Mouse (Mus musculus): ENCODE measurements at regions not wholly inside any gene's neighbourhood (a gene's known extent, or its start where the extent isn't known, plus 50 kb on each side); places are given as distances from the start of the nearest gene placed in this dataset.

GRCm38 (mm10) chr7:123059718-123060337 lies 63.9 kb upstream of the Tnrc6a start:
- Histone ChIP-seq H3K9me3 (ENCODE audit: control insufficient read depth, low read length) (no peaks in the 10 kb centered on the region; the same call in 1 of the 2 replicates), H3K4me1 (ENCODE audit: control insufficient read depth, insufficient read depth, low read length) (peaks cover 10% of the 10 kb centered on the region), H3K4me2 (no peak overlapping the region), H3K9ac (ENCODE audit: low read length) (no peak overlapping the region), H3K27me3 (ENCODE audit: control insufficient read depth, insufficient read depth, low read length) (no peaks in the 10 kb centered on the region), H3K36me3 (ENCODE audit: control insufficient read depth, insufficient read depth, low read length) (no peaks in the 10 kb centered on the region), H3K4me3 (ENCODE audit: low read depth, low read length) (no peak overlapping the region), H3K27ac (ENCODE audit: low read depth, low read length) (no peak overlapping the region)
- 88% methylated on average over 9 of the region's 9 CpGs for WGBS
- no peak for ATAC-seq (ENCODE audit: low FRiP score)
- DNase-seq (ENCODE audit: low spot score, missing footprints): no peak

- peak; percentile 82 for DNase-seq (ENCODE audit: low spot score, missing footprints)
- H3K4me2 ChIP-seq: no peak overlapping the region
Measured at GRCm38 (mm10) chr7:123063264-123064011, 60.2 kb upstream of the Tnrc6a start.

GRCm38 (mm10) chr7:123065951-123066351 lies 57.7 kb upstream of the Tnrc6a start:
- no peaks in the 10 kb centered on the region for H3K36me3 ChIP-seq (ENCODE audit: control insufficient read depth, insufficient read depth, low read length)
- peaks cover 21% of the 10 kb centered on the region for H3K4me1 ChIP-seq (ENCODE audit: control insufficient read depth, insufficient read depth, low read length)
- no peak for DNase-seq (ENCODE audit: low spot score, missing footprints)
- ATAC-seq (ENCODE audit: low FRiP score): no peak
- H3K9ac ChIP-seq (ENCODE audit: low read length): no peak overlapping the region
- H3K4me3 ChIP-seq (ENCODE audit: low read depth, low read length): no peak overlapping the region
- WGBS: 94% methylated on average over 13 of the region's 13 CpGs
- H3K27me3 ChIP-seq (ENCODE audit: control insufficient read depth, insufficient read depth, low read length): no peaks in the 10 kb centered on the region
- H3K9me3 ChIP-seq (ENCODE audit: control insufficient read depth, low read length): no peaks in the 10 kb centered on the region; the same call in 1 of the 2 replicates
- no peak overlapping the region for H3K4me2 ChIP-seq
- no peak overlapping the region for H3K27ac ChIP-seq (ENCODE audit: low read depth, low read length)

More at GRCm38 (mm10) chr7:123063264-123064011, 60.2 kb upstream of the Tnrc6a start:
- Histone ChIP-seq H3K9me3 (ENCODE audit: control insufficient read depth, low read length) (no peaks in the 10 kb centered on the region; the same call in 1 of the 2 replicates), H3K36me3 (ENCODE audit: control insufficient read depth, insufficient read depth, low read length) (no peaks in the 10 kb centered on the region), H3K4me1 (ENCODE audit: control insufficient read depth, insufficient read depth, low read length) (peaks cover 12% of the 10 kb centered on the region), H3K9ac (ENCODE audit: low read length) (no peak overlapping the region), H3K27me3 (ENCODE audit: control insufficient read depth, insufficient read depth, low read length) (no peaks in the 10 kb centered on the region), H3K4me3 (ENCODE audit: low read depth, low read length) (no peak overlapping the region), H3K27ac (ENCODE audit: low read depth, low read length) (no peak overlapping the region)
- peak; percentile 55; the same call in 1 of the 2 replicates for ATAC-seq (ENCODE audit: low FRiP score)
- 39% methylated on average over 13 of the region's 13 CpGs for WGBS

DNA sequence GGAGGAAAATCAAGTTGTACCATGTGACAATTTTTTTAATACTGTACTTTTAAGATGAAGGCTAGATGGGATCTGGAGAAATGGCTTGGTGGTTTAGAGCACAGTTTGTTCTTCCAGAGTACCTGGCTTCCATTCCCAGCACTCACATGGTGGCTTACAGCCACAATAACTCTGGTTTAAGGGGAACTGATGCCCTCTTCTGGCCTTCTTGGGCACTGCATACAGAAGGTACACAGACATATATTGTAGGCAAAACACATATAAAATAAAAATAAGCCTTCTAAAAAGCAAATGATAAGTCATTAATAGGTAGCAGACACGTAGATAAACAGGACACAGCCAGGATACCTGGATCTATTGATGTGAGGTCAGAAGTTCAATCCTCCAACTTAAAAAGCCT lies 56.3 kb upstream of the Tnrc6a start:
- ATAC-seq (ENCODE audit: low FRiP score): no peak
- WGBS: 83% methylated on average over 1 of the region's 1 CpGs
- H3K4me3 ChIP-seq (ENCODE audit: low read depth, low read length): no peak overlapping the region
- no peak overlapping the region for H3K4me2 ChIP-seq
- H3K27ac ChIP-seq (ENCODE audit: low read depth, low read length): no peak overlapping the region
- no peak overlapping the region for H3K9ac ChIP-seq (ENCODE audit: low read length)
- no peaks in the 10 kb centered on the region for H3K27me3 ChIP-seq (ENCODE audit: control insufficient read depth, insufficient read depth, low read length)
- no peak for DNase-seq (ENCODE audit: low spot score, missing footprints)
- peaks cover 21% of the 10 kb centered on the region for H3K4me1 ChIP-seq (ENCODE audit: control insufficient read depth, insufficient read depth, low read length)
- H3K9me3 ChIP-seq (ENCODE audit: control insufficient read depth, low read length): no peaks in the 10 kb centered on the region
- H3K36me3 ChIP-seq (ENCODE audit: control insufficient read depth, insufficient read depth, low read length): no peaks in the 10 kb centered on the region

DNA sequence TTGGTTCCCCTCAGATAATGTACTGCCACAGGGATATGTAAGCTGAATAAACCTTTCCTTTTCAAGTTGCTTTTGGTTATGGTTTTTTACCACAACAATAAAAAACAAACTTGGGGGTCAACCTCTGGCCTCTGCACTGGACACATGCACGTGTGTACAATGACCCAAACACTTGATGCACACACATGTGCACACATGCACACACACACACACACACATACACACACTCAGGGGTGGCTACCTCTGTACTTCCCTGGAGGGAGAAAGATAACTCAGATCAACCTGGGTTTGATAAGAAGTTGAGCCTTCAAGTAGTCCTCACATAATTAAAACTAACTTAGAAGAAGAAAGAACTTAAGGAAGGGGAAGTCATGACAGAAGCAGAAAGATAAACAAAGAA lies 55.4 kb upstream of the Tnrc6a start:
- H3K27me3 ChIP-seq (ENCODE audit: control insufficient read depth, insufficient read depth, low read length): no peaks in the 10 kb centered on the region
- 83% methylated on average over 1 of the region's 1 CpGs for WGBS

DNA sequence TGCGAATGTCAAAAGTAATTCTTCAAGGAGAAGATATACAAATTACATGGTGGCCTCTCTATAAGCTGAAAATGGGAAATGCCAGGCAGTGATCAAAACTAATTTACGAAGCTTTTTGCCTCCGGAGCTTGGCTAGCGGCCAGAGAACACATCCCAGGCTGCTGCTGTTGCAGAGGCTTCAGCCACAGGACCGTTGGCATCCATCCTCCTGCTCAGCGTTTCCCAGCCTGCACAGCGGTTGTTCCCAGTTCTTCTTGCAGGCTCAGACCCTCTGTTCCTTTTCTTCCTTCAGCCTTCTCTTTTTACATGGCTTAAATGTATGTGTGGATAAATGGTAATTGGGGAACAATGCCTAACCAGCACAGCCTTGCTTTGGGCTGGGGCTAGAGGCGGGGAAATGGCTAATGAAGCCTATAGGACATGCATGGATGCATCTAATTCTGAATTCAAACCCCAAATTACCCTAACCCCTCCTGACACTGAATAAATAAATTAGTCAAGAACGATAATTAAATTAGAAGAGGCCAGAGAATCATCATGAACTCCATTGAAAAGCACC lies 54.9 kb upstream of the Tnrc6a start:
- no peaks in the 10 kb centered on the region for H3K36me3 ChIP-seq (ENCODE audit: control insufficient read depth, insufficient read depth, low read length)
- peak; percentile 84 for ATAC-seq (ENCODE audit: low FRiP score)
- no peaks in the 10 kb centered on the region for H3K27me3 ChIP-seq (ENCODE audit: control insufficient read depth, insufficient read depth, low read length)
- H3K4me3 ChIP-seq (ENCODE audit: low read depth, low read length): no peak overlapping the region
- no peaks in the 10 kb centered on the region for H3K9me3 ChIP-seq (ENCODE audit: control insufficient read depth, low read length)
- 35% methylated on average over 9 of the region's 9 CpGs for WGBS
- peak overlapping the region; percentile 40 for H3K27ac ChIP-seq (ENCODE audit: low read depth, low read length)
- peaks cover 11% of the 10 kb centered on the region for H3K4me1 ChIP-seq (ENCODE audit: control insufficient read depth, insufficient read depth, low read length)
- no peak overlapping the region for H3K4me2 ChIP-seq
- peak; percentile 90 for DNase-seq (ENCODE audit: low spot score, missing footprints)
- no peak overlapping the region; the same call in 1 of the 2 replicates for H3K9ac ChIP-seq (ENCODE audit: low read length)

More for the DNA sequence above, 55.4 kb upstream of the Tnrc6a start:
- Histone ChIP-seq H3K27ac (ENCODE audit: low read depth, low read length) (no peak overlapping the region), H3K4me1 (ENCODE audit: control insufficient read depth, insufficient read depth, low read length) (peaks cover 16% of the 10 kb centered on the region), H3K36me3 (ENCODE audit: control insufficient read depth, insufficient read depth, low read length) (no peaks in the 10 kb centered on the region), H3K4me2 (no peak overlapping the region), H3K4me3 (ENCODE audit: low read depth, low read length) (no peak overlapping the region), H3K9me3 (ENCODE audit: control insufficient read depth, low read length) (no peaks in the 10 kb centered on the region), H3K9ac (ENCODE audit: low read length) (no peak overlapping the region)
- ATAC-seq (ENCODE audit: low FRiP score) (no peak), DNase-seq (ENCODE audit: low spot score, missing footprints) (no peak)

DNA sequence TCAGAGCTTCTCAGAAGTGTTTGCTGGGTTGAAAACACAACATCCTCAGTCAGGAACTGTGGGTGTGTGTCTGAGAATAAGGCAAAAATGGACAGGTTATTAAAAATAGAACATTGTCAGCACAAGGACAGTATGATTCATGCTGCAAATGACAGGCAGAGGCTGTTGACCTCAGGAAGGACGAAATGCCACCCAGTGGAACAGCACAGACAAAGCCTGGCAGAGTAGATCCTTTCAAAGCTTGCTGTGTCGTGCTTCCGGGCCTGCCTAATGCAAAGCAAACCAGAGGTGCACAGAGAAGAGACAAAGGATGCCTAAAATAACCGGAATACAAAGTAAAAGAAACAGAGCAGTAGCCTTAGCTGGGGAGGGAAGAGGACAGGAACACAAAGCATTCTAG lies 54.4 kb upstream of the Tnrc6a start:
- peaks cover 11% of the 10 kb centered on the region for H3K4me1 ChIP-seq (ENCODE audit: control insufficient read depth, insufficient read depth, low read length)
- H3K9ac ChIP-seq (ENCODE audit: low read length): peak overlapping the region; percentile 36
- no peak for DNase-seq (ENCODE audit: low spot score, missing footprints)
- H3K4me3 ChIP-seq (ENCODE audit: low read depth, low read length): no peak overlapping the region
- H3K9me3 ChIP-seq (ENCODE audit: control insufficient read depth, low read length): no peaks in the 10 kb centered on the region
- ATAC-seq (ENCODE audit: low FRiP score): peak; percentile 63; the same call in 1 of the 2 replicates
- 23% methylated on average over 4 of the region's 4 CpGs for WGBS
- H3K27ac ChIP-seq (ENCODE audit: low read depth, low read length): peak overlapping the region; percentile 40; the same call in 1 of the 2 replicates
- H3K36me3 ChIP-seq (ENCODE audit: control insufficient read depth, insufficient read depth, low read length): no peaks in the 10 kb centered on the region
- no peaks in the 10 kb centered on the region for H3K27me3 ChIP-seq (ENCODE audit: control insufficient read depth, insufficient read depth, low read length)
- H3K4me2 ChIP-seq: no peak overlapping the region

DNA sequence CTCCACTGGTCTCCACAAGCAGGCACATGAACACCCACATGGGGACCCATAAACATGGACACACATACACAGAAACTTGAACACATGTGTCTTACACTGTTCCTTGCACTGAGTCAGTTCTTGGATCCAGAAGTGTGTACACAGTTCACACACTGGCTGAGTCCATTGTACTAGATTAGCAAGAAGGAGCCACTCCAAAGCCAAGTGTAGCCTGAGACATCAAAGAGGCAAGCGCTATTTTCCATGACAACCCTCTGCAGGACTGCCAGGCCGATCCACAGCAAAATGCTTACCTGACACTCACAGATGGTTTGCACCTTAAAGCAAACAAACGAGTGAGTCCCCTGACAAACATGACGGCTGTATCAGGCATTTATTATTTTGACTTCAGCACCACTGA lies 52.8 kb upstream of the Tnrc6a start:
- Histone ChIP-seq H3K4me3 (ENCODE audit: low read depth, low read length) (no peak overlapping the region), H3K4me2 (no peak overlapping the region), H3K4me1 (ENCODE audit: control insufficient read depth, insufficient read depth, low read length) (peaks cover 11% of the 10 kb centered on the region), H3K27ac (ENCODE audit: low read depth, low read length) (no peak overlapping the region), H3K9me3 (ENCODE audit: control insufficient read depth, low read length) (no peaks in the 10 kb centered on the region), H3K27me3 (ENCODE audit: control insufficient read depth, insufficient read depth, low read length) (no peaks in the 10 kb centered on the region), H3K36me3 (ENCODE audit: control insufficient read depth, insufficient read depth, low read length) (no peaks in the 10 kb centered on the region), H3K9ac (ENCODE audit: low read length) (no peak overlapping the region)
- 76% methylated on average over 4 of the region's 4 CpGs for WGBS
- ATAC-seq (ENCODE audit: low FRiP score): no peak
- DNase-seq (ENCODE audit: low spot score, missing footprints): no peak

All from midbrain, embryonic 11.5 days (tissue).